ENCODE assay signal across 14 mouse cellular contexts in the genomic region with DNA sequence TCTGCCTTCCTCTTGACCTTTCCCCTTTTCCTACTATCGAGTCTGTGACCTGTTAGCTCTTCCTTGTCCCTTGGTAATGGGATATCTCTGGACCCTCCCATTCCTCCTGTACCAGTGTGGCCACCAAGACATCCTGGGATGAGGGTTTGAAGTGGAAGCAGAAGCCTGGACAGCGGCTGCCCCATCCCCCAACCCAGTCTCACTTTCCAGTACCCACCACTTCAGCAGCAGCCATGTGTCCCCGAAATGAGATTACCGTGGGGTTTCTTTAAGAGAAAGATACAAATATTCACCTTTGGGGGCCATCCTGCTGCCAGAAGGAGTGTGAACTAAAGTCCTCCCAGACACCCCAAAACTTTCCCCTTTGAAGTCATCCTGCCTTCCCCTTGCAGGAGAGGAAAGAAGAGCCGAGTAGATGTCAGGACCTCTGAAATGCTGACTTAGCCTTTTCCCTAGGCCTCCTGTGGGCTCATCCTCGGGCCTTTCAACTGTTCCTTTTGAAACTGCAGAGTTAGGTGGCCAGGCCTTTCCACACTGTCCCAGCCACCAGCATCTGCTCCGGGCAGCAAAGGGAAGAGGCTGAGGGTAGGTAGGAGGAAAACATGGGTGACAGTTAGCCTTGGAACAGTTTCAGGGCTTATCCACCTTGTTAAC. TPM values are rescaled to one million over a fixed set of nuclear protein-coding genes. Genes with fewer than 3 reads are reported as not detected.
DNase-seq lines count a peak whose midpoint lies in the region; ATAC-seq lines count a peak whose summit lies in the region.
"Had no signal": no experiment of that assay in that cellular context is flagged by ENCODE, and none has a peak within 500 bp of the region (broad histone marks: within the 10 kb centered on the region; RNA-seq: fewer than 3 reads in every experiment).

No protein-coding gene starts in this region.

- ATAC-seq in hindbrain, embryonic 14.5 days (ENCODE audit: low FRiP score): no peak
- ATAC-seq: intestine, embryonic 15.5 days had no signal

- H3K4me2 ChIP-seq in hindbrain, embryonic 14.5 days (replicated peaks): 0 out of 2 replicates have a peak overlapping the region, but pooled peaks have one; percentile 17
- H3K4me2 ChIP-seq: intestine, embryonic 15.5 days had no signal

- DNase-seq in brain, adult 2 months (ENCODE audit: low read depth, low spot score): peak; percentile 18
- DNase-seq in cerebellum, postnatal 10 days: peak; percentile 62 to 66
- no peak for DNase-seq in hindbrain, embryonic 14.5 days (ENCODE audit: low spot score)
- peak; percentile 43 for DNase-seq in neural tube, embryonic 10.5 days (ENCODE audit: extremely low spot score, low spot score)
- DNase-seq in adrenal gland, postnatal 14 days: no peak
- no peak for DNase-seq in lung, postnatal 36 days
- no peak for DNase-seq in adrenal gland, adult 18-20 months (ENCODE audit: low spot score in 2 of 2)
- DNase-seq: adrenal gland, postnatal 10 days; layer of hippocampus, adult 9-11 months; liver had no signal

- H3K36me3 ChIP-seq in hindbrain, embryonic 14.5 days (replicated peaks; ENCODE audit: control insufficient read depth, insufficient read depth): no peaks in the 10 kb centered on the region
- H3K36me3 ChIP-seq: embryonic facial prominence, embryonic 10.5 days; heart, embryonic 10.5 days; intestine, embryonic 15.5 days had no signal

- no peak overlapping the region for H3K9ac ChIP-seq in hindbrain, embryonic 14.5 days
- H3K9ac ChIP-seq: intestine, embryonic 15.5 days had no signal

- WGBS in hindbrain, embryonic 14.5 days: 12% methylated on average over 7 of the region's 7 CpGs

- 0 out of 2 replicates have a peak, but pooled peaks cover 9% of the 10 kb centered on the region for H3K4me1 ChIP-seq in hindbrain, embryonic 14.5 days (replicated peaks; ENCODE audit: control insufficient read depth, insufficient read depth, low read length)
- H3K4me1 ChIP-seq: intestine, embryonic 15.5 days had no signal

- H3K27ac ChIP-seq in hindbrain, embryonic 14.5 days: peak overlapping the region; percentile 68; the same call in 1 of the 2 replicates
- H3K27ac ChIP-seq: embryonic facial prominence, embryonic 10.5 days; heart, embryonic 10.5 days; intestine, embryonic 15.5 days; macrophage had no signal

- no peak overlapping the region for H3K4me3 ChIP-seq in hindbrain, embryonic 14.5 days (replicated peaks; ENCODE audit: low read length)
- H3K4me3 ChIP-seq: embryonic facial prominence, embryonic 10.5 days; heart, embryonic 10.5 days; intestine, embryonic 15.5 days had no signal

- peaks cover 60% of the 10 kb centered on the region for H3K27me3 ChIP-seq in hindbrain, embryonic 14.5 days (ENCODE audit: control insufficient read depth, insufficient read depth, low read length)

- H3K9me3 ChIP-seq in hindbrain, embryonic 14.5 days (ENCODE audit: control insufficient read depth, low read length): no peaks in the 10 kb centered on the region
- H3K9me3 ChIP-seq: embryonic facial prominence, embryonic 10.5 days; heart, embryonic 10.5 days; intestine, embryonic 15.5 days had no signal

RNA-seq across cellular contexts. Expression of gene Clybl, which starts 44.1 kb away (rescaled TPM):
- 13.1 and 16.3 TPM in 2 replicates for polyA plus RNA-seq in hindbrain, embryonic 14.5 days (2014; fragmentation: Nextera tagmentation; extraction: Ambion mirVana)
- 104 and 111 TPM in 2 replicates for total RNA-seq in adrenal gland, postnatal 14 days (2021)
- total RNA-seq in adrenal gland, adult 18-20 months (2021): 100 to 1,000 TPM in 1 of 2 experiments, 10 to 100 TPM in 1; 82.6 to 144 TPM

Comparison
In these comparisons a context has a peak if more than half of its experiments do, and no peak if none do; other contexts are left out.
1. DNase-seq: peak in brain, adult 2 months (single experiment), cerebellum, postnatal 10 days (2 of 2) and neural tube, embryonic 10.5 days (single experiment); none in hindbrain, embryonic 14.5 days (single experiment), adrenal gland, postnatal 14 days (single experiment), lung, postnatal 36 days (single experiment) and adrenal gland, adult 18-20 months (0 of 2).